Mouse (Mus musculus) midbrain, postnatal 0 days (tissue): ENCODE results near the gene Atg9b. TPM values are rescaled to one million over a fixed set of nuclear protein-coding genes. Genes with fewer than 3 reads are reported as not detected.

Experiments
- ATAC-seq: fragments of 200-750 bp; cut with Nextera tagmentation; 2 replicates; pipeline ENCODE4 v1.8.0; 2017; ENCODE audit warnings: moderate number of reproducible peaks, mild to moderate bottlenecking, moderate TSS enrichment, moderate library complexity; ENCODE audit not compliant: low FRiP score
- DNase-seq: peaks from one replicate; pipeline ENCODE4 v3.0.0-alpha.2; 2015; ENCODE audit warnings: low spot score
- H3K27ac ChIP-seq: fragments of 300-500 bp; sonication (generic); 2 replicates; pipeline ENCODE4 v1.5.1; 2014; ENCODE audit warnings: low read depth, mild to moderate bottlenecking, low read length, mixed read lengths
- H3K27me3 ChIP-seq: fragments of 300-500 bp; sonication (generic); 2 replicates; pipeline ENCODE4 v1.6.1; 2014; ENCODE audit warnings: low read length, control low read depth, mixed read lengths; ENCODE audit not compliant: insufficient read depth
- H3K36me3 ChIP-seq: fragments of 300-500 bp; sonication (generic); 2 replicates; pipeline ENCODE4 v1.6.1; 2014; ENCODE audit warnings: low read length, control low read depth, mixed read lengths; ENCODE audit not compliant: insufficient read depth
- H3K4me1 ChIP-seq: fragments of 300-500 bp; sonication (generic); 2 replicates; pipeline ENCODE4 v1.6.1; 2014; ENCODE audit warnings: mild to moderate bottlenecking, control low read depth, antibody characterized with exemption, low read length, mixed read lengths; ENCODE audit not compliant: insufficient read depth
- H3K4me2 ChIP-seq: fragments of 300-500 bp; sonication (generic); 2 replicates; pipeline ENCODE4 v1.6.1; 2014; ENCODE audit warnings: low read depth, mild to moderate bottlenecking, low read length, mixed read lengths; ENCODE audit not compliant: poor library complexity, severe bottlenecking
- H3K4me3 ChIP-seq: fragments of 300-500 bp; sonication (generic); 2 replicates; pipeline ENCODE4 v1.5.1; 2014; ENCODE audit warnings: low read depth, mild to moderate bottlenecking, low read length, moderate library complexity
- H3K9ac ChIP-seq: fragments of 300-500 bp; sonication (generic); replicated peaks from 2 replicates; pipeline ENCODE4 v1.6.1; 2014; ENCODE audit warnings: mild to moderate bottlenecking, low read length, moderate library complexity, mixed read lengths; ENCODE audit not compliant: poor library complexity, severe bottlenecking
- H3K9me3 ChIP-seq: fragments of 300-500 bp; sonication (generic); 2 replicates; pipeline ENCODE4 v1.6.1; 2016; ENCODE audit warnings: low read length, control low read depth
- CTCF ChIP-seq: IDR thresholded peaks from 2 replicates; pipeline ENCODE4 v1.5.1; 2016; ENCODE audit warnings: antibody characterized with exemption, mild to moderate bottlenecking
- WGBS: fragments of 180-500 bp; shearing (Covaris S2); extraction: QIAGEN DNeasy Blood & Tissue Kit; methylation state at CpG from one replicate; pipeline ENCODE4 v1.1.7; 2014; 5-methylcytosine and 5-hydroxymethylcytosine counted together
- polyA plus RNA-seq: library from polyadenylated mRNA; unstranded; fragments of >200 nt; fragmentation: Nextera tagmentation; extraction: Ambion mirVana; gene quantifications from 2 replicates; pipeline ENCODE4 v1.2.1, GENCODE M21; 2015
- total RNA-seq: library from RNA; depleted of rRNA; stranded (reverse); fragments of >200 nt; gene quantifications from 2 replicates; pipeline ENCODE4 v1.2.3, GENCODE M21; 2014; rRNA removed

Atg9b gene
- total RNA-seq (6.7 and 7.4 TPM in 2 replicates), polyA plus RNA-seq (5.3 and 7.2 TPM in 2 replicates)

GRCm38 (mm10) chr5:24391864-24392263 lies at the start of gene Atg9b:
Gene Atg9b (minus strand): TSS chr5:24392143.
- H3K27me3 ChIP-seq = 0 out of 2 replicates have a peak, but pooled peaks cover 3% of the 10 kb centered on the region
- no peak for ATAC-seq
- H3K27ac ChIP-seq = no peak within 1 kb of the TSS
- no peak for TF ChIP-seq CTCF
- no peak within 1 kb of the TSS for H3K9ac ChIP-seq
- 78% methylated on average over 7 of the region's 7 CpGs for WGBS
- H3K36me3 ChIP-seq = no peaks in the 10 kb centered on the region
- no peak within 1 kb of the TSS for H3K4me3 ChIP-seq
- no peak within 1 kb of the TSS for H3K4me2 ChIP-seq
- no peak for DNase-seq
- H3K9me3 ChIP-seq = no peaks in the 10 kb centered on the region
- peaks cover 13% of the 10 kb centered on the region for H3K4me1 ChIP-seq

- no peak overlapping the region for H3K4me3 ChIP-seq
- peaks cover 32% of the 10 kb centered on the region for H3K36me3 ChIP-seq
- no peak overlapping the region for H3K27ac ChIP-seq
- no peak overlapping the region for H3K4me2 ChIP-seq
- DNase-seq (no peak), ATAC-seq (no peak)
- no peaks in the 10 kb centered on the region for H3K9me3 ChIP-seq
- no peak overlapping the region for H3K9ac ChIP-seq
- peaks cover 10% of the 10 kb centered on the region; the same call in 1 of the 2 replicates for H3K4me1 ChIP-seq
- no peaks in the 10 kb centered on the region for H3K27me3 ChIP-seq
- WGBS = 88% methylated on average over 8 of the region's 8 CpGs
- no peak for TF ChIP-seq CTCF
Measured at GRCm38 (mm10) chr5:24441187-24441586, 49.2 kb upstream of the Atg9b start.

- Histone ChIP-seq H3K4me2 (no peak overlapping the region), H3K27me3 (no peaks in the 10 kb centered on the region), H3K27ac (no peak overlapping the region), H3K36me3 (peaks cover 48% of the 10 kb centered on the region), H3K9ac (no peak overlapping the region), H3K9me3 (no peaks in the 10 kb centered on the region), H3K4me3 (no peak overlapping the region), H3K4me1 (no peaks in the 10 kb centered on the region)
- WGBS = 94% methylated on average over 8 of the region's 8 CpGs
- DNase-seq = no peak
- TF ChIP-seq CTCF = no peak
- no peak for ATAC-seq
Measured at GRCm38 (mm10) chr5:24433993-24434392, 42.0 kb upstream of the Atg9b start.

GRCm38 (mm10) chr5:24428596-24428995 lies 36.7 kb upstream of the Atg9b start:
- H3K4me1 ChIP-seq = peaks cover 10% of the 10 kb centered on the region; the same call in 1 of the 2 replicates
- H3K27ac ChIP-seq = no peak overlapping the region
- DNase-seq (no peak), ATAC-seq (no peak)
- no peak for TF ChIP-seq CTCF
- H3K9me3 ChIP-seq = no peaks in the 10 kb centered on the region
- H3K4me2 ChIP-seq = no peak overlapping the region
- no peak overlapping the region for H3K9ac ChIP-seq
- no peak overlapping the region for H3K4me3 ChIP-seq
- WGBS = 22% methylated on average over 9 of the region's 9 CpGs
- H3K36me3 ChIP-seq = peaks cover 29% of the 10 kb centered on the region
- no peaks in the 10 kb centered on the region for H3K27me3 ChIP-seq

GRCm38 (mm10) chr5:24427981-24428402 lies 36.0 kb upstream of the Atg9b start:
- Histone ChIP-seq H3K36me3 (peaks cover 29% of the 10 kb centered on the region), H3K27ac (no peak overlapping the region), H3K27me3 (no peaks in the 10 kb centered on the region), H3K9me3 (no peaks in the 10 kb centered on the region), H3K4me1 (peaks cover 10% of the 10 kb centered on the region; the same call in 1 of the 2 replicates), H3K4me2 (no peak overlapping the region), H3K4me3 (no peak overlapping the region), H3K9ac (no peak overlapping the region)
- WGBS = 11% methylated on average over 13 of the region's 15 CpGs
- DNase-seq (no peak), ATAC-seq (no peak)
- TF ChIP-seq CTCF = no peak

GRCm38 (mm10) chr5:24427285-24427633 lies 35.3 kb upstream of the Atg9b start:
- TF ChIP-seq CTCF = no peak
- Histone ChIP-seq H3K4me3 (no peak overlapping the region), H3K27ac (no peak overlapping the region), H3K4me1 (peaks cover 16% of the 10 kb centered on the region; the same call in 1 of the 2 replicates), H3K9ac (no peak overlapping the region), H3K4me2 (no peak overlapping the region), H3K36me3 (peaks cover 23% of the 10 kb centered on the region), H3K9me3 (no peaks in the 10 kb centered on the region), H3K27me3 (no peaks in the 10 kb centered on the region)
- DNase-seq (no peak), ATAC-seq (no peak)
- WGBS = 25% methylated on average over 12 of the region's 12 CpGs
